Mouse (Mus musculus) frontal cortex, adult 2 months (tissue): Measurements from ENCODE around the gene Gm8660. TPM values are rescaled to one million over a fixed set of nuclear protein-coding genes. Genes with fewer than 3 reads are reported as not detected.
"Not testable (repeated sequence)": the region's sequence is repeated elsewhere in the genome, so short reads cannot be mapped to it uniquely, and the experiment has no call there.

ENCODE experiments used
- DNase-seq, 2 experiments: peaks; one replicate each; pipeline ENCODE4 v3.0.0; 2022; ENCODE audit warnings: low spot score in 1 of 2; ENCODE audit errors: extremely low spot score in 1 of 2
- polyA plus RNA-seq: library from polyadenylated mRNA; depleted of rRNA; stranded (reverse); fragments of >200 nt; gene quantifications from 2 replicates; pipeline ENCODE4 v1.2.3, GENCODE M21; 2012; rRNA removed

Gm8660 gene
- not detected in 2 replicates for polyA plus RNA-seq

DNA sequence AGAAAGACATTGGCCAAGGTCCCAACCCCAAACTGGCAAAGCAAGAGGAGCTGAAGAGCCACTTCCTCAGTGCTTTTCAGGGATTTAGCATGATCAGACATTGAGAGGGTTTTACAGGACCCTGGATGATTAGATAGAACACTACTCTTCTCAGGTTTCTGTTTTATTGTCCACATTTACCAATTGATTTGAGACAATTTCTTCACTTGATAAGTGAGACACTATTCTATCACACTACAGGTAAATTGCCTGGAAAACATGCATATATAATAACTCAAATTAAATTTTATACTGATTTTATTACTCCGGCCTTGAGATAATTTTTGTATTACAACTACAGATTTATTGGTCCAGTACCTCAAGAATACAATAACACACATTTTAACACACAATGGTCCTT is at the start of gene Gm8660:
Gm8660 (minus strand) TSS at position 101 of the 400 bp plus-strand sequence.
- not testable (repeated sequence) for DNase-seq

DNA sequence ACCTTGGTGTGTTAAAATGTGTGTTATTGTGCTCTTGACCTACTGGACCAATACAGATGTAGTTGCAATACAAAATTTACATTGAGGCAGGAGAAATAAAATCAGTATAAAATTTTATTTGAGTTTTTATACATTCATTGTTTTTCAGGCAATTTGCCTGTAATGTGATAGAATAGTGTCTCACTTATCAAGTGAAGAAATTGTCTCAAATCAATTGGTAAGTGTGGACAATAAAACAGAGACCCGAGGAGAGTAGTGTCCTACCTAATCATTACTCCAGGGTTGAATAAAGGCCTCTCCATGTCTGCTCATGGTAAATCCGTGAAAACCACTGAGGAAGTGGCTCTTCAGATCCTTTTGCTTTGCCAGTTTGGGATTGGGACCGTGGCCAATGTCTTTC is 42.4 kb upstream of the Gm8660 start, which contains the start of gene Vmn1r148:
Vmn1r148 (plus strand) TSS at position 301 of the 400 bp plus-strand sequence.
- DNase-seq: not testable (repeated sequence)

DNA sequence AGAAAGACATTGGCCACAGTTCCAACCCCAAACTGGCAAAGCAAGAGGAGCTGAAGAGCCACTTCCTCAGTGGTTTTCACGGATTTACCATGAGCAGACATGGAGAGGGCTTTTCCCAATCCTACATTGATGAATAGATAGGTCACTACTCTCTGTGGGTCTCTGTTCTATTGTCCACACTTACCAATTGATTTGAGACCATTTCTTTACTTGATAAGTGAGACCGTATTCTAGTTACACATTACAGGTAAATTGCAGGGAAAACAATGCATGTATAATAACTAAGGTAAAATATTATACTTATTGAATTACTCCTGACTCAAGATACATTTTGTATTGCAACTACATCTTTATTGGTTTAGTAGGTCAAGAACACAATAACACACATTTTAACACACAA is 41.2 kb downstream of the Gm8660 start, which contains the start of gene Gm4187:
Gm4187 (minus strand) TSS at position 101 of the 400 bp plus-strand sequence.
- not testable (repeated sequence) for DNase-seq

Other genes with a start within 250 kb of the Gm8660 start
- not detected in 2 replicates for gene Gm10666, start 236.3 kb downstream of the Gm8660 start, polyA plus RNA-seq
- not detected in 2 replicates for gene Vmn1r142, start 207.0 kb downstream of the Gm8660 start, polyA plus RNA-seq
- not detected in 2 replicates for gene Vmn1r143, start 181.7 kb downstream of the Gm8660 start, polyA plus RNA-seq
- not detected in 2 replicates for gene Gm8653, start 169.8 kb downstream of the Gm8660 start, polyA plus RNA-seq
- gene Gm8453, start 141.6 kb downstream of the Gm8660 start, polyA plus RNA-seq: not detected in 2 replicates
- not detected in 2 replicates for gene Gm4187, start 41.3 kb downstream of the Gm8660 start, polyA plus RNA-seq
- gene Vmn1r148, start 42.5 kb upstream of the Gm8660 start, polyA plus RNA-seq: not detected in 2 replicates
- not detected in 2 replicates for gene Vmn1r149, start 67.2 kb upstream of the Gm8660 start, polyA plus RNA-seq
- not detected in 2 replicates for gene Gm10665, start 93.0 kb upstream of the Gm8660 start, polyA plus RNA-seq
- gene Vmn1r151, start 128.6 kb upstream of the Gm8660 start, polyA plus RNA-seq: not detected in 2 replicates
- not detected in 2 replicates for gene Vmn1r152, start 151.9 kb upstream of the Gm8660 start, polyA plus RNA-seq
- gene Gm8677, start 163.8 kb upstream of the Gm8660 start, polyA plus RNA-seq: not detected in 2 replicates
- gene Gm4201, start 194.3 kb upstream of the Gm8660 start, polyA plus RNA-seq: not detected in 2 replicates
- gene Gm4565, start 217.1 kb upstream of the Gm8660 start, polyA plus RNA-seq: not detected in 2 replicates